Mouse (Mus musculus) right cerebral cortex, postnatal 36 days (tissue): ENCODE measurements around the gene Cacnb2.
"Not testable (repeated sequence)": the region's sequence is repeated elsewhere in the genome, so short reads cannot be mapped to it uniquely, and the experiment has no call there.

Experiments used
- DNase-seq, 2 experiments: peaks; one replicate each; pipeline ENCODE4 v3.0.0; 2022; ENCODE audit warnings: low spot score in 2 of 2, mixed read lengths in 1 of 2

Cacnb2 gene

GRCm38 (mm10) chr2:14657205-14657844, 54.4 kb downstream of the Cacnb2 start:
- DNase-seq = no peak

GRCm38 (mm10) chr2:14665213-14665612, 62.3 kb downstream of the Cacnb2 start:
- DNase-seq = no peak

GRCm38 (mm10) chr2:14672117-14672516, 69.2 kb downstream of the Cacnb2 start:
- DNase-seq = no peak

GRCm38 (mm10) chr2:14676885-14677516, 74.1 kb downstream of the Cacnb2 start:
- DNase-seq = no peak

GRCm38 (mm10) chr2:14684231-14684630, 81.3 kb downstream of the Cacnb2 start:
- no peak for DNase-seq

GRCm38 (mm10) chr2:14702973-14703645, 100.2 kb downstream of the Cacnb2 start:
- no peak for DNase-seq

GRCm38 (mm10) chr2:14703676-14704075, 100.8 kb downstream of the Cacnb2 start:
- no peak for DNase-seq

GRCm38 (mm10) chr2:14710247-14710646, 107.4 kb downstream of the Cacnb2 start:
- DNase-seq = no peak

GRCm38 (mm10) chr2:14711751-14712150, 108.9 kb downstream of the Cacnb2 start:
- DNase-seq = no peak

GRCm38 (mm10) chr2:14713049-14713448, 110.2 kb downstream of the Cacnb2 start:
- DNase-seq = no peak

GRCm38 (mm10) chr2:14716666-14717065, 113.8 kb downstream of the Cacnb2 start:
- DNase-seq = no peak

- peak; percentile 36 to 83 for DNase-seq
These were observed 116.3 kb downstream of the Cacnb2 start for GRCm38 (mm10) chr2:14719119-14719718.

- DNase-seq = no peak
These were observed 122.5 kb downstream of the Cacnb2 start for GRCm38 (mm10) chr2:14725437-14725836.

GRCm38 (mm10) chr2:14726601-14727000, 123.7 kb downstream of the Cacnb2 start:
- not testable (repeated sequence) for DNase-seq

GRCm38 (mm10) chr2:14738927-14739326, 136.0 kb downstream of the Cacnb2 start:
- DNase-seq = peak; percentile 59 to 66

- DNase-seq = peak; percentile 25 to 26
These were observed 136.6 kb downstream of the Cacnb2 start for GRCm38 (mm10) chr2:14739510-14739909.

- no peak for DNase-seq
These were observed 137.5 kb downstream of the Cacnb2 start for GRCm38 (mm10) chr2:14740359-14740758.

- no peak for DNase-seq
These were observed 141.9 kb downstream of the Cacnb2 start for GRCm38 (mm10) chr2:14744761-14745160.

GRCm38 (mm10) chr2:14762846-14763245, 160.0 kb downstream of the Cacnb2 start:
- no peak for DNase-seq

GRCm38 (mm10) chr2:14763931-14764330, 161.0 kb downstream of the Cacnb2 start:
- peak; percentile 26 to 59 for DNase-seq

- no peak for DNase-seq
These were observed 166.6 kb downstream of the Cacnb2 start for GRCm38 (mm10) chr2:14769448-14769847.

- DNase-seq = no peak
These were observed 167.7 kb downstream of the Cacnb2 start for GRCm38 (mm10) chr2:14770635-14771034.
